Mouse (Mus musculus): ENCODE measurements around the gene Gga3. TPM values are rescaled to one million over a fixed set of nuclear protein-coding genes. Genes with fewer than 3 reads are reported as not detected.

Gga3 gene
- polyA plus RNA-seq, 1 experiment, result 17.7 TPM

GRCm38 (mm10) chr11:115590526-115591075 is 13.2 kb downstream of the Gga3 start:
- DNase-seq, result no peak
- H3K27me3 ChIP-seq (replicated peaks; ENCODE audit: control insufficient read depth, insufficient read depth, low read length), result no peaks in the 10 kb centered on the region
- no peak overlapping the region for H3K4me3 ChIP-seq (ENCODE audit: insufficient read depth, low read depth, low read length)
- H3K4me1 ChIP-seq (ENCODE audit: control insufficient read depth, insufficient read depth, low read length), result no peaks in the 10 kb centered on the region; the same call in 1 of the 2 replicates
- no peak overlapping the region for H3K27ac ChIP-seq (ENCODE audit: insufficient read depth, low read depth, low read length)
- 62% methylated on average over 2 of the region's 2 CpGs for WGBS
- H3K36me3 ChIP-seq (ENCODE audit: control insufficient read depth, insufficient read depth, low read length), result no peaks in the 10 kb centered on the region
- no peak for TF ChIP-seq CTCF (conservative IDR thresholded peaks at IDR 0.05; ENCODE audit: insufficient read depth, insufficient read length, low read depth, low read length)
- no peak for TF ChIP-seq POLR2A (IDR thresholded peaks at IDR 0.05; ENCODE audit: low read depth, low read length)

- TF ChIP-seq CTCF (conservative IDR thresholded peaks at IDR 0.05; ENCODE audit: insufficient read depth, insufficient read length, low read depth, low read length), result no peak
- no peak for TF ChIP-seq POLR2A (IDR thresholded peaks at IDR 0.05; ENCODE audit: low read depth, low read length)
- 58% methylated on average over 9 of the region's 9 CpGs for WGBS
- H3K36me3 ChIP-seq (ENCODE audit: control insufficient read depth, insufficient read depth, low read length), result no peaks in the 10 kb centered on the region
- H3K4me3 ChIP-seq (ENCODE audit: insufficient read depth, low read depth, low read length), result no peak overlapping the region
- peak; percentile 29 for DNase-seq
- no peaks in the 10 kb centered on the region; the same call in 1 of the 2 replicates for H3K4me1 ChIP-seq (ENCODE audit: control insufficient read depth, insufficient read depth, low read length)
- peak overlapping the region; percentile 22; the same call in 1 of the 2 replicates for H3K27ac ChIP-seq (ENCODE audit: insufficient read depth, low read depth, low read length)
- no peaks in the 10 kb centered on the region for H3K27me3 ChIP-seq (replicated peaks; ENCODE audit: control insufficient read depth, insufficient read depth, low read length)
These were observed 15.9 kb downstream of the Gga3 start for GRCm38 (mm10) chr11:115587984-115588383.

- no peak overlapping the region for H3K4me3 ChIP-seq (ENCODE audit: insufficient read depth, low read depth, low read length)
- no peak overlapping the region for H3K27ac ChIP-seq (ENCODE audit: insufficient read depth, low read depth, low read length)
- TF ChIP-seq CTCF (conservative IDR thresholded peaks at IDR 0.05; ENCODE audit: insufficient read depth, insufficient read length, low read depth, low read length) (no peak), POLR2A (IDR thresholded peaks at IDR 0.05; ENCODE audit: low read depth, low read length) (no peak)
- no peaks in the 10 kb centered on the region for H3K27me3 ChIP-seq (replicated peaks; ENCODE audit: control insufficient read depth, insufficient read depth, low read length)
- no peak for DNase-seq
- H3K36me3 ChIP-seq (ENCODE audit: control insufficient read depth, insufficient read depth, low read length), result no peaks in the 10 kb centered on the region
- WGBS, result 89% methylated on average over 9 of the region's 9 CpGs
- H3K4me1 ChIP-seq (ENCODE audit: control insufficient read depth, insufficient read depth, low read length), result no peaks in the 10 kb centered on the region; the same call in 1 of the 2 replicates
These were observed 17.4 kb downstream of the Gga3 start for GRCm38 (mm10) chr11:115586403-115586802.

GRCm38 (mm10) chr11:115585573-115586100 is 18.2 kb downstream of the Gga3 start:
- no peaks in the 10 kb centered on the region; the same call in 1 of the 2 replicates for H3K36me3 ChIP-seq (ENCODE audit: control insufficient read depth, insufficient read depth, low read length)

GRCm38 (mm10) chr11:115584376-115585073 is 19.3 kb downstream of the Gga3 start:
- Histone ChIP-seq H3K4me1 (ENCODE audit: control insufficient read depth, insufficient read depth, low read length) (no peaks in the 10 kb centered on the region; the same call in 1 of the 2 replicates), H3K4me3 (ENCODE audit: insufficient read depth, low read depth, low read length) (no peak overlapping the region), H3K27me3 (replicated peaks; ENCODE audit: control insufficient read depth, insufficient read depth, low read length) (no peaks in the 10 kb centered on the region), H3K27ac (ENCODE audit: insufficient read depth, low read depth, low read length) (no peak overlapping the region), H3K36me3 (ENCODE audit: control insufficient read depth, insufficient read depth, low read length) (no peaks in the 10 kb centered on the region; the same call in 1 of the 2 replicates)
- DNase-seq, result no peak
- TF ChIP-seq CTCF (conservative IDR thresholded peaks at IDR 0.05; ENCODE audit: insufficient read depth, insufficient read length, low read depth, low read length), result no peak
- TF ChIP-seq POLR2A (IDR thresholded peaks at IDR 0.05; ENCODE audit: low read depth, low read length), result no peak
- 73% methylated on average over 10 of the region's 10 CpGs for WGBS

More at GRCm38 (mm10) chr11:115585573-115586100, 18.2 kb downstream of the Gga3 start:
- Histone ChIP-seq H3K4me3 (ENCODE audit: insufficient read depth, low read depth, low read length) (no peak overlapping the region), H3K27me3 (replicated peaks; ENCODE audit: control insufficient read depth, insufficient read depth, low read length) (no peaks in the 10 kb centered on the region), H3K4me1 (ENCODE audit: control insufficient read depth, insufficient read depth, low read length) (no peaks in the 10 kb centered on the region; the same call in 1 of the 2 replicates), H3K27ac (ENCODE audit: insufficient read depth, low read depth, low read length) (no peak overlapping the region)
- no peak for TF ChIP-seq CTCF (conservative IDR thresholded peaks at IDR 0.05; ENCODE audit: insufficient read depth, insufficient read length, low read depth, low read length)
- TF ChIP-seq POLR2A (IDR thresholded peaks at IDR 0.05; ENCODE audit: low read depth, low read length), result no peak
- WGBS, result 71% methylated on average over 7 of the region's 7 CpGs
- no peak for DNase-seq

- no peaks in the 10 kb centered on the region; the same call in 1 of the 2 replicates for H3K36me3 ChIP-seq (ENCODE audit: control insufficient read depth, insufficient read depth, low read length)
- DNase-seq, result no peak
- WGBS, result 75% methylated on average over 10 of the region's 10 CpGs
- no peak overlapping the region for H3K27ac ChIP-seq (ENCODE audit: insufficient read depth, low read depth, low read length)
- no peak for TF ChIP-seq POLR2A (IDR thresholded peaks at IDR 0.05; ENCODE audit: low read depth, low read length)
- TF ChIP-seq CTCF (conservative IDR thresholded peaks at IDR 0.05; ENCODE audit: insufficient read depth, insufficient read length, low read depth, low read length), result no peak
- no peaks in the 10 kb centered on the region for H3K27me3 ChIP-seq (replicated peaks; ENCODE audit: control insufficient read depth, insufficient read depth, low read length)
- no peaks in the 10 kb centered on the region; the same call in 1 of the 2 replicates for H3K4me1 ChIP-seq (ENCODE audit: control insufficient read depth, insufficient read depth, low read length)
- H3K4me3 ChIP-seq (ENCODE audit: insufficient read depth, low read depth, low read length), result no peak overlapping the region
These were observed 20.8 kb downstream of the Gga3 start for GRCm38 (mm10) chr11:115582913-115583606.

Measured in kidney, adult 2 months (tissue).